Mouse (Mus musculus) hindbrain, embryonic 12.5 days (tissue): Measurements from ENCODE around the gene Rab21. TPM values are rescaled to one million over a fixed set of nuclear protein-coding genes. Genes with fewer than 3 reads are reported as not detected.

Experiments
- ATAC-seq: fragments of 200-750 bp; cut with Nextera tagmentation; 2 replicates; pipeline ENCODE4 v1.8.0; 2017; ENCODE audit warnings: moderate TSS enrichment; ENCODE audit not compliant: low FRiP score
- H3K27ac ChIP-seq: fragments of 300-500 bp; sonication (generic); 2 replicates; pipeline ENCODE4 v1.5.1; 2016; ENCODE audit warnings: mild to moderate bottlenecking
- H3K27me3 ChIP-seq: fragments of 300-500 bp; sonication (generic); 2 replicates; pipeline ENCODE4 v1.6.1; 2016; ENCODE audit warnings: mild to moderate bottlenecking
- H3K36me3 ChIP-seq: fragments of 300-500 bp; sonication (generic); 2 replicates; pipeline ENCODE4 v1.6.1; 2016; ENCODE audit warnings: mild to moderate bottlenecking
- H3K4me1 ChIP-seq: fragments of 300-500 bp; sonication (generic); 2 replicates; pipeline ENCODE4 v1.6.1; 2016
- H3K4me2 ChIP-seq: fragments of 300-500 bp; sonication (generic); replicated peaks from 2 replicates; pipeline ENCODE4 v1.6.1; 2016; ENCODE audit warnings: mild to moderate bottlenecking
- H3K4me3 ChIP-seq: fragments of 300-500 bp; sonication (generic); 2 replicates; pipeline ENCODE4 v1.5.1; 2016; ENCODE audit warnings: mild to moderate bottlenecking
- H3K9ac ChIP-seq: fragments of 300-500 bp; sonication (generic); 2 replicates; pipeline ENCODE4 v1.6.1; 2016; ENCODE audit warnings: mild to moderate bottlenecking, moderate library complexity
- H3K9me3 ChIP-seq: fragments of 300-500 bp; sonication (generic); replicated peaks from 2 replicates; pipeline ENCODE4 v1.6.1; 2016; ENCODE audit warnings: mild to moderate bottlenecking
- WGBS: fragments of 180-500 bp; shearing (Covaris S2); methylation state at CpG from one replicate; pipeline ENCODE4 v1.1.7; 2016; 5-methylcytosine and 5-hydroxymethylcytosine counted together
- polyA plus RNA-seq: library from polyadenylated mRNA; unstranded; fragments of >200 nt; fragmentation: Nextera tagmentation; extraction: Ambion mirVana; gene quantifications from 2 replicates; pipeline ENCODE4 v1.2.1, GENCODE M21; 2016

The Rab21 gene
- polyA plus RNA-seq, 1 experiment from 2014 or later, result 6.8 TPM

DNA sequence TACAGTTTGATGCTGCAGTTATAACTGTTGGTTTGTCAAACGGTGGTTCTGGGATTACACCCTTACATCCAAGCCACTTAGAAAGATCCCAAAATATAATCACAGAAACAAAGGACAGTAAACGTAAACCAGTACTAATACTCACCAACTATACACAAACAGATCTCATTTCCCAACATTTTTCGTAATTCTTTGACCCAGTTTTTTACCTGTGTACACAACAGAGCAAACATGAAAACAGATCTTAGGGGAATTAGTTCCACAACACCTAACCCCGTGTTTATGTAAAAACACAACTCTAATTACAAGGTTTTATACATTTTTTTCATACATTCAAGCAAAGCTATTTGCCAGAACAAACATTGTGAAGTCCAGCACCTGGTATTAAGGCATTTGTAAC is 16.7 kb downstream of the Rab21 start:
- Histone ChIP-seq H3K4me1 (no peaks in the 10 kb centered on the region), H3K9me3 (no peaks in the 10 kb centered on the region), H3K4me3 (no peak overlapping the region), H3K27me3 (no peaks in the 10 kb centered on the region), H3K27ac (no peak overlapping the region), H3K4me2 (no peak overlapping the region), H3K9ac (no peak overlapping the region), H3K36me3 (peaks cover 38% of the 10 kb centered on the region)
- no peak for ATAC-seq
- 93% methylated on average over 4 of the region's 4 CpGs for WGBS

DNA sequence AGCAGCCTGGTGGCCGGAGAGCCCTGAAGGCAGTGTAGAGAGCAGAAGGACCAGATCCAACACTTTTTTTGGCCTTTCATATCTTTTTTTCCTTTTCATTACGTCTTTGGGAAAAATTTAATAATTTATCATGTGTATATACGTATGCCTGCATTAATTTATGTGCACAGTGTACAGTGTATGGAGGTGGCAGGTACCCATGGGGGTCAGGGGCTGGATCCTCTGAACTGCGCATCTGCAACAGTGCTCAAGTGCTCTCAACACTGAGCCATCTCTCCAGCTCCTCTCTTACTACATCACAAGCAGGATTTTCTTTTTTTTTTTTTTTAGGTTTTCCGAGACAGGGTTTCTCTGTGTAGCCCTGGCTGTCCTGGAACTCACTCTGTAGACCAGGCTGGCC is 17.8 kb downstream of the Rab21 start:
- peaks cover 42% of the 10 kb centered on the region for H3K36me3 ChIP-seq
- H3K4me2 ChIP-seq, result no peak overlapping the region
- H3K4me3 ChIP-seq, result no peak overlapping the region
- no peaks in the 10 kb centered on the region for H3K27me3 ChIP-seq
- 93% methylated on average over 5 of the region's 5 CpGs for WGBS
- no peak overlapping the region for H3K9ac ChIP-seq
- H3K9me3 ChIP-seq, result no peaks in the 10 kb centered on the region
- no peak overlapping the region for H3K27ac ChIP-seq
- ATAC-seq, result no peak
- H3K4me1 ChIP-seq, result no peaks in the 10 kb centered on the region

DNA sequence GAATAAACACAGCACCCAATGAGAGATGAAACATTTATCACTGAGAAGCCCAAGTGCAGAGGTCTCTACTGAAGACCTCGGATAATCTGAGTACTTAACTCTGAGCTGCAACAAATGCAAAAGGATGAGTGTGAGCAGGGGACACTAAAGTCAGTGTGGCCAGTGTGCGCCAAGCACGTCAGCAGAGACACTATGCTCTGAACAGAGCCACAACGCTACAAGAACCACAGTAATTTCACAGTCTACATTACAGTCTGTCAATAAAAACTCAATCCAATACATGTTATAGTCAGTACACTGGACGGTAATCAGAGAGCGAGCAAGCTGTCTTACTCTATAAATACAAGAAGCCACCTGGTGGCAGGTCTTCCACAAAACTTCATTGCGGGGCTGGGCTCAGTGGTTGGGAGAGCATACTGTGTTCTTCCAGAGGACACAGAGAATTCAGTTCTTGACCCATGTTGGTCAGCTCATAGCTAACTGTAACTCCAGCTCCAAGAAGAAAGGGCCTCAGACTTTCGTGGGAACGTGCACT is 18.9 kb downstream of the Rab21 start:
- Histone ChIP-seq H3K4me1 (no peaks in the 10 kb centered on the region), H3K4me2 (no peak overlapping the region), H3K36me3 (peaks cover 47% of the 10 kb centered on the region), H3K4me3 (no peak overlapping the region), H3K9ac (no peak overlapping the region), H3K27me3 (no peaks in the 10 kb centered on the region), H3K27ac (no peak overlapping the region), H3K9me3 (no peaks in the 10 kb centered on the region)
- WGBS, result 88% methylated on average over 9 of the region's 9 CpGs
- no peak for ATAC-seq

DNA sequence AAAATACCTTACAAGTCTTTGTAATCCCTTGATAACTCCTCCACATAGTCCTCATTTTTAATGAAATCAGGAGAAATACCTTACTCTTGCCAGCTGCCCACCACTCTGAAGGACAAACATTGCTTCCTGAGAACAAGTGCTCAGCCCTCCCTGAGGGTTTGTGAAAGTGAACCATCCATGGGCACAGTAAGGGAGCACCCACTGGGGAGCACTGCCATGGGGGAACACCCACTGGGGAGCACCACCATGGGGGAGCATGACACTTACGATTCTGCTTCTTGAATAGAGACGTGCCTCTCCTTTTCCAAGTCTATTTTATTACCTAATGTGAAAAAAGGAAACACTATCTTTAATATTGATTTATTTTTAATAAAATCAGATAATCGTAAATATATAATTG is 20.2 kb downstream of the Rab21 start:
- no peaks in the 10 kb centered on the region for H3K4me1 ChIP-seq
- H3K9me3 ChIP-seq, result no peaks in the 10 kb centered on the region
- 87% methylated on average over 3 of the region's 3 CpGs for WGBS
- H3K36me3 ChIP-seq, result peaks cover 50% of the 10 kb centered on the region
- no peaks in the 10 kb centered on the region for H3K27me3 ChIP-seq
- no peak overlapping the region for H3K4me2 ChIP-seq
- no peak overlapping the region for H3K4me3 ChIP-seq
- H3K9ac ChIP-seq, result no peak overlapping the region
- no peak overlapping the region for H3K27ac ChIP-seq
- ATAC-seq, result no peak

DNA sequence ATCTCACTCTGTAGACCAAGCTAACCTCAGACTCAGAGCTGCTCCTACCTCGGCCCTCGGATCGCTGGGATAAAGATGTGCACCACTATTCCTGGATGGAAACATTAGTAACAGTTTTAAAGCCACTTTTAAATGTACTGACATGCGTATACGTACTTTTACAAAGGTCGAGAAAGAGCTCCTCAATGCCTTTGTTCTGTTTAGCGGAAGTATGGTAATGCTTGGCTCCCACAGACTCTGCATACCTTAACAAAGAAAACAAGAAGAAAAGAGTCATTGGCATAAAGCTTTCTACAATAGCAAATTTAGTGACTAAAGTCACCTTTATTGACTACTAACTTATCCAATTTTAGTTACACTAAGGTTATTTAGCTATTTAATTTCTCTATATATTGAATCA is 20.7 kb downstream of the Rab21 start:
- Histone ChIP-seq H3K36me3 (peaks cover 46% of the 10 kb centered on the region), H3K9me3 (no peaks in the 10 kb centered on the region), H3K27me3 (no peaks in the 10 kb centered on the region), H3K4me3 (no peak overlapping the region), H3K4me1 (no peaks in the 10 kb centered on the region), H3K9ac (no peak overlapping the region), H3K27ac (no peak overlapping the region), H3K4me2 (no peak overlapping the region)
- ATAC-seq, result no peak
- 90% methylated on average over 7 of the region's 7 CpGs for WGBS

DNA sequence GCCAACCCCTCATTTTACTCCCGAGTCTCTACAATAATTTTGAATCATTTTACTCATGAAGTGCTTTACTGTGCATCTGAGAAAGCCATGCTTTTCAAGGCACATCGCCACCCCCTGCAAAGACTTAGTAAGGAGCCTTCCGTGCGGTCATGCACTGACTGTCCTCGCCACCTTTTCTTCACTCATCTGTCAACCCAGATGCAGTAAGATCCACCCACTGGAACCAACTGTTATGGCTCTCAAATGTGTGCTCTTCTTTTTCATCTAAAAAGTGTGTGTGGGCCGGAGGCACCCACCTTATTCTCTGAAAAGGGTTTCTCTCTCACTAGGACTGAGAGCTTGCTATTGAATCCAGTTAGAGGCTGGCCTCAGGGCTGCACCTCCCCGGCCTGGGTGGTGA is 21.4 kb downstream of the Rab21 start:
- 89% methylated on average over 7 of the region's 7 CpGs for WGBS

DNA sequence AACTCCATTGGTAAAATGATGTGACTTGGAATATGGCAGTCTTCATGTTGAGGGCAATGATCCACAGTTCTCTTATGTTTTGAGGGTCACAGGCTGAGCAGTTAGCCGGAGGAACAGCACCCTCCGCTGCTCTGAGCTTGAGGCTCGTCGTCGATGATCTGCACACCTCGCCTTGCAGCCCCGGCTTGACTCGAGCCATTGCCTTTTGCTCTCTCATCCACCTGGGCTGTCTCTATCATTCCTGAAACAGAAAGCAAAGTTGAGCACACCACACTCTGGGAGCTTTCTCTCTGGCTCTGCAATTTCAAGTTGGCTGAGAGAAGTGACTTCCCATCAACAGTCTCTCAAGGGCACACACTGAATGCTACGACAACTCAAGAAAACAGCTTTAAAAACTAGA is 24.7 kb downstream of the Rab21 start:
- Histone ChIP-seq H3K9me3 (no peaks in the 10 kb centered on the region), H3K9ac (no peak overlapping the region), H3K4me1 (no peaks in the 10 kb centered on the region), H3K27ac (no peak overlapping the region), H3K27me3 (no peaks in the 10 kb centered on the region), H3K36me3 (peaks cover 64% of the 10 kb centered on the region), H3K4me2 (no peak overlapping the region), H3K4me3 (no peak overlapping the region)
- ATAC-seq, result no peak
- 96% methylated on average over 9 of the region's 9 CpGs for WGBS

More for the DNA sequence above, 21.4 kb downstream of the Rab21 start:
- Histone ChIP-seq H3K4me3 (no peak overlapping the region), H3K9ac (no peak overlapping the region), H3K36me3 (peaks cover 48% of the 10 kb centered on the region), H3K27ac (no peak overlapping the region), H3K4me1 (no peaks in the 10 kb centered on the region), H3K4me2 (no peak overlapping the region), H3K9me3 (no peaks in the 10 kb centered on the region), H3K27me3 (no peaks in the 10 kb centered on the region)
- ATAC-seq, result no peak

DNA sequence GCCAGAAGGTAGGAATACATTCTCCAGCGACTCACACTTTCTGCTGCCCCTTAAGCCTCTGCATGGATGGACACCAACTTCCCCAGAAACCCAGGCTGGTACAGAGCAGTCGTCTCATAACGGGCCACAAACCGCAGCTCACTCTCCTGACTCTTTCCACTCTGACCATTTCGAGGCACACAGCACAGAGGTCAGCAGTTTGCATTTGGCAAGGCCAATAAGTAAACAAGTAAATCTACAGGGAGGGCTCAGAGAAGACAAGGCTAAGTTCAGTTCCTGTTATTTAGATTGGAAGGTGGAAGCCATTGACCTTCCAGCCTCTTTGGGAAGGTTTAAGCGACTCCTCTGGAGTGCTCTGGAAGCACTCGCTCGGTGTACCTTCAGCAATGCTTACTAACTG is 26.5 kb downstream of the Rab21 start:
- Histone ChIP-seq H3K4me3 (no peak overlapping the region), H3K36me3 (peaks cover 54% of the 10 kb centered on the region), H3K27ac (no peak overlapping the region), H3K4me1 (no peaks in the 10 kb centered on the region), H3K27me3 (no peaks in the 10 kb centered on the region), H3K4me2 (no peak overlapping the region), H3K9me3 (no peaks in the 10 kb centered on the region), H3K9ac (no peak overlapping the region)
- 92% methylated on average over 8 of the region's 8 CpGs for WGBS
- ATAC-seq, result no peak

DNA sequence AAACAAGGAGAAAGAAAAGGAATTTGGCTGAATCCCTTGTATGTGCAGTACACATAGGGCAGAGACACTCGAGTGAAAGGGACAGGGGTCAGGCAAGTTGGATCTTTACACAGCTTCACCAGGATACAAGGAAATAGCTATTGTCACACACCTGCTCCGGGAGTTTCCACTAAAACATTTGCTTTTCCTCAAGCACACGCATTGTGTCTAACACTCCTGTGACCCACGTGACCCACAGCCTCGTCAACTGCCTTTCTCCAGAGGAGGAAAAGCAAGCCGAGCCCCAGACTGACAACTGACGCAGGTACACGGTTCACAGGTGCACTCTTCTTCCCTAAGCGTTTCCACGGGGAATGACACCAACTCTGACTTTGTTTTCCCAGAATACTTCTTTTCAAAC is 31.2 kb downstream of the Rab21 start:
- no peak overlapping the region for H3K4me2 ChIP-seq
- no peak overlapping the region for H3K4me3 ChIP-seq
- no peaks in the 10 kb centered on the region for H3K27me3 ChIP-seq
- H3K9ac ChIP-seq, result no peak overlapping the region
- H3K36me3 ChIP-seq, result peaks cover 23% of the 10 kb centered on the region
- no peaks in the 10 kb centered on the region for H3K4me1 ChIP-seq
- H3K9me3 ChIP-seq, result no peaks in the 10 kb centered on the region
- 75% methylated on average over 10 of the region's 10 CpGs for WGBS
- H3K27ac ChIP-seq, result no peak overlapping the region
- no peak for ATAC-seq

DNA sequence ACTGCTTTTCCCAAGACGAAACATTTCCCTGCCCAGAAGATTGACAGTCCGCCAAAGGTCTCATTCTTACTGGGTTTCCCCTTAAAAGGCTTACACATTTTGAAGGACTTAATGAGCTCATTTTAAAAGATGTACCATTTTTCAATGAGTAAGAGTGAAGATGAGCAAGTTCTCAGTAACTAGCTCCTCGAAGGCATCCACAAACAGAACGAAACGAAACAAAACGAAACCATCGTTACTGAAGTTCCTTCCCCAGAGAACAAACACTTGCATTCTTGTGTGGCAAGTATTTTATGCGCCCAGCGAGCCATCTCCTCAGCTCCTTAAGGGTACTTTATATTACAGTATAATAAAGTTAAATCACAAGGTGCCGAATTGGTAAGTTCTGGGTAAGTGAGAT is 34.0 kb downstream of the Rab21 start:
- H3K4me3 ChIP-seq, result no peak overlapping the region
- H3K9me3 ChIP-seq, result no peaks in the 10 kb centered on the region
- peaks cover 3% of the 10 kb centered on the region for H3K36me3 ChIP-seq
- no peaks in the 10 kb centered on the region for H3K27me3 ChIP-seq
- WGBS, result 92% methylated on average over 10 of the region's 10 CpGs
- ATAC-seq, result no peak
- H3K9ac ChIP-seq, result no peak overlapping the region
- H3K4me2 ChIP-seq, result no peak overlapping the region
- H3K4me1 ChIP-seq, result no peaks in the 10 kb centered on the region
- no peak overlapping the region for H3K27ac ChIP-seq

DNA sequence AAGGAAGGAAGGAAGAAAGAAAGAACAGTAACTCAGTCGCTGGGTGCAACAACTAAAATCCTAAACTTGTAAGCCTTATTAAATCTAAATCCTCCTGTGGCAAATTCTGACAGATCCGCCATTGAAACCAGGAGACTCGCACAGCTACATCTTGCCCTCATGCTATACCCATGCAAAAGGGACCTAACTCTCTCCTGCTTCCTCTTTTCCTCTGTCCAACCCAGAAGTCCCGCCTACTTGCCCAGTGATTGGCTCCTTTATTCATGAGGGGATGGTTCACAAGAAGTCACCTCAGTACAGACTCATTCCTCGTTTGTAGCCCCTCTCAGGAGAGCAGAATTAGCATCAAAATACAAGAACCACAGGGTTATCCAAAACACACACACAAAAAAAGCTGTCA is 43.7 kb downstream of the Rab21 start:
- WGBS, result 47% methylated on average over 5 of the region's 5 CpGs
- no peak for ATAC-seq

DNA sequence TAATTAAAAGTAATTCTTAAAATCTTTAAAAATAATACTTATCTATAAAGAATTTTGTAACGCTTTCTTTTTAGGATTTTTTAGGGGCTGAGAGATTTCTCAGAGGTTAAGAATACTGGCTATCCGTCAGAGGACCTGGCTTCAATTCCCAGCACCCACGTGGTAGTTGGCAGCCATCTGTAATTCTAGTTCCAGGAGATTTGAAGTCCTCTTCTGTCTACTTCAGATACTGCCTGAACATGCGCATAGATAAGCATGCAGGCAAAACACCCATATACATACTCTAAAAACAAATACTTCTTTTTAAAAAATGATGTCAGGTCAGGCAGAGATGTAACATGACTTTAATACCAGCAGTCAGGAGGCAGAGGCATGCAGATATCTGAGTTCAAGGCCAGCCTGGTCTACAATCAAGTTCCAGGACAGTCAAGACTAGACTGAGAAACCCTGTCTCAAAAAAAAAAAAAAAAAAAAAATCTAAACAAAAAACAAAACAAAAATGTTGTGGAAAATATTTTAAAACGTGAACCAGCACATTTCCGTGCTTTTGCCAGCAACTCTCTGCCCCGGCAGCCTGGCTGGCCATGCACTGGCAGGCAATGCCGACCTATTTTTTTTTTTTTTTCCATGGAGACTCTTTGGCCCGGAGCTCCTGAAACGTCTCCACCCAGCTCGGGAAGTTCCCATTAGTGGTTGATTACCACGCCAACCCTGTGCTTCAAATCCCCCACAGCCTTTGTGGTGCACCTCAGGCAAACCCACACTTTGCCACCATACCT is 44.6 kb downstream of the Rab21 start:
- Histone ChIP-seq H3K27ac (no peak overlapping the region), H3K36me3 (no peaks in the 10 kb centered on the region), H3K4me1 (no peaks in the 10 kb centered on the region), H3K9ac (no peak overlapping the region), H3K4me2 (no peak overlapping the region), H3K27me3 (no peaks in the 10 kb centered on the region), H3K4me3 (no peak overlapping the region), H3K9me3 (no peaks in the 10 kb centered on the region)
- 90% methylated on average over 12 of the region's 12 CpGs for WGBS
- no peak for ATAC-seq

More for the DNA sequence above, 43.7 kb downstream of the Rab21 start:
- H3K4me1 ChIP-seq, result no peaks in the 10 kb centered on the region
- H3K4me2 ChIP-seq, result no peak overlapping the region
- H3K27ac ChIP-seq, result no peak overlapping the region
- no peaks in the 10 kb centered on the region for H3K27me3 ChIP-seq
- no peak overlapping the region for H3K9ac ChIP-seq
- no peaks in the 10 kb centered on the region for H3K36me3 ChIP-seq
- H3K4me3 ChIP-seq, result no peak overlapping the region
- no peaks in the 10 kb centered on the region for H3K9me3 ChIP-seq

DNA sequence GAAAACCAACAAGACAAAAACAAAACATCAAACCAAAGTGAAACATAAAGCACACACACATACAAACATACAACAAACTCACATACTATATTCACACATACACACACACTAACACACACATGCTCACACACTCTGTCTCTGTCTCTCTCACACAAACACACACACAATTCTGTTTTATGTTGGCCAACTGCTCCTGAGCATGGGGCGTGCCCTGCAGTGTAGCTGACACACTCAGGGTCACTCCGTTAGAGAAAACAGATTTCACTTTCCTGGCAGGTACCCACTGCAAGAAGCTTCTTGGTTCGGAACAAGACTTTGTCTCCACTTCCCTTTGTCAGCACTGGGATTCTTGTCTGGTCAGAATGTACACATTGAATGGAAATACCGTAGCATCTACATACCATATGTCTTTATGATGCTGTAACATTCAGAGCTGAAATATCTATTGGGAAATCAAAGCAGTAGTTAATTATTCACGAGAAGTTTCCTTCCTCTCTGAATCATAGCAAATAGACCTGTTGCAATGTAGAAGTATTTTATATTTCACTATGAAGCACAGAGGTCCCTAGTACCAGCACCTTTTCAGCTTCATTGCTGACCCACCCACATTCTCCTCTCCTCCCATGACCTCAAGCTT is 52.4 kb downstream of the Rab21 start:
- WGBS, result 78% methylated on average over 5 of the region's 5 CpGs
- H3K27ac ChIP-seq, result no peak overlapping the region
- H3K4me3 ChIP-seq, result no peak overlapping the region
- H3K9me3 ChIP-seq, result no peaks in the 10 kb centered on the region
- no peaks in the 10 kb centered on the region for H3K4me1 ChIP-seq
- H3K4me2 ChIP-seq, result no peak overlapping the region
- ATAC-seq, result no peak
- no peak overlapping the region for H3K9ac ChIP-seq
- no peaks in the 10 kb centered on the region for H3K27me3 ChIP-seq
- no peaks in the 10 kb centered on the region for H3K36me3 ChIP-seq
